Mouse (Mus musculus) heart, embryonic 13.5 days (tissue): ENCODE results near the gene 1500011B03Rik. TPM values are rescaled to one million over a fixed set of nuclear protein-coding genes. Genes with fewer than 3 reads are reported as not detected.
A peak's percentile ranks its signal among the peaks of the same experiment; 100 is the strongest.

Experiments used
- ATAC-seq: fragments of 200-750 bp; cut with Nextera tagmentation; 2 replicates; pipeline ENCODE4 v1.8.0; 2017; ENCODE audit warnings: moderate TSS enrichment; ENCODE audit not compliant: insufficient number of reproducible peaks, low FRiP score, low TSS enrichment; ENCODE audit errors: extremely low read depth
- H3K27ac ChIP-seq: fragments of 300-500 bp; sonication (generic); replicated peaks from 2 replicates; pipeline ENCODE4 v1.5.1; 2015; ENCODE audit warnings: moderate library complexity, mild to moderate bottlenecking, inconsistent platforms
- H3K27me3 ChIP-seq: fragments of 300-500 bp; sonication (generic); replicated peaks from 2 replicates; pipeline ENCODE4 v1.6.1; 2015; ENCODE audit warnings: mild to moderate bottlenecking, inconsistent platforms
- H3K36me3 ChIP-seq: fragments of 300-500 bp; sonication (generic); 2 replicates; pipeline ENCODE4 v1.6.1; 2015; ENCODE audit warnings: mild to moderate bottlenecking, inconsistent platforms
- H3K4me1 ChIP-seq: fragments of 300-500 bp; sonication (generic); 2 replicates; pipeline ENCODE4 v1.6.1; 2015; ENCODE audit warnings: inconsistent platforms
- H3K4me2 ChIP-seq: fragments of 300-500 bp; sonication (generic); 2 replicates; pipeline ENCODE4 v1.6.1; 2015; ENCODE audit warnings: inconsistent platforms, mild to moderate bottlenecking, moderate library complexity
- H3K4me3 ChIP-seq: fragments of 300-500 bp; sonication (generic); 2 replicates; pipeline ENCODE4 v1.5.1; 2015; ENCODE audit warnings: moderate library complexity, mild to moderate bottlenecking, inconsistent platforms
- H3K9ac ChIP-seq: fragments of 300-500 bp; sonication (generic); 2 replicates; pipeline ENCODE4 v1.6.1; 2015; ENCODE audit warnings: inconsistent platforms, mild to moderate bottlenecking, moderate library complexity
- H3K9me3 ChIP-seq: fragments of 300-500 bp; sonication (generic); 2 replicates; pipeline ENCODE4 v1.6.1; 2016; ENCODE audit warnings: inconsistent platforms
- WGBS: fragments of 180-500 bp; shearing (Covaris S2); methylation state at CpG from one replicate; pipeline ENCODE4 v1.1.7; 2015; ENCODE audit warnings: mixed read lengths; 5-methylcytosine and 5-hydroxymethylcytosine counted together
- microRNA-seq: library from miRNA; unstranded; fragments of <30 nt; microRNA quantifications from one replicate; pipeline ENCODE4, GENCODE M21; 2016
- polyA plus RNA-seq: library from polyadenylated mRNA; unstranded; fragments of >200 nt; fragmentation: Nextera tagmentation; extraction: Ambion mirVana; gene quantifications from 2 replicates; pipeline ENCODE4 v1.2.1, GENCODE M21; 2015

The 1500011B03Rik gene
- polyA plus RNA-seq, 1 experiment from 2014 or later: 53.8 TPM

GRCm38 (mm10) chr5:114767185-114767584, 56.1 kb downstream of the 1500011B03Rik start:
- 88% methylated on average over 7 of the region's 7 CpGs for WGBS
- H3K36me3 ChIP-seq: peaks cover 48% of the 10 kb centered on the region
- no peak for ATAC-seq

GRCm38 (mm10) chr5:114766686-114767085, 56.6 kb downstream of the 1500011B03Rik start:
- no peak overlapping the region for H3K4me2 ChIP-seq
- WGBS: 75% methylated on average over 8 of the region's 8 CpGs
- no peak overlapping the region for H3K4me3 ChIP-seq
- no peaks in the 10 kb centered on the region for H3K27me3 ChIP-seq
- H3K27ac ChIP-seq: no peak overlapping the region
- H3K36me3 ChIP-seq: peaks cover 53% of the 10 kb centered on the region
- no peaks in the 10 kb centered on the region for H3K9me3 ChIP-seq
- peaks cover 17% of the 10 kb centered on the region for H3K4me1 ChIP-seq
- ATAC-seq: no peak
- H3K9ac ChIP-seq: no peak overlapping the region

More at GRCm38 (mm10) chr5:114767185-114767584, 56.1 kb downstream of the 1500011B03Rik start:
- Histone ChIP-seq H3K4me1 (peaks cover 17% of the 10 kb centered on the region), H3K4me2 (no peak overlapping the region), H3K27me3 (no peaks in the 10 kb centered on the region), H3K4me3 (no peak overlapping the region), H3K27ac (no peak overlapping the region), H3K9ac (no peak overlapping the region), H3K9me3 (no peaks in the 10 kb centered on the region)

DNA sequence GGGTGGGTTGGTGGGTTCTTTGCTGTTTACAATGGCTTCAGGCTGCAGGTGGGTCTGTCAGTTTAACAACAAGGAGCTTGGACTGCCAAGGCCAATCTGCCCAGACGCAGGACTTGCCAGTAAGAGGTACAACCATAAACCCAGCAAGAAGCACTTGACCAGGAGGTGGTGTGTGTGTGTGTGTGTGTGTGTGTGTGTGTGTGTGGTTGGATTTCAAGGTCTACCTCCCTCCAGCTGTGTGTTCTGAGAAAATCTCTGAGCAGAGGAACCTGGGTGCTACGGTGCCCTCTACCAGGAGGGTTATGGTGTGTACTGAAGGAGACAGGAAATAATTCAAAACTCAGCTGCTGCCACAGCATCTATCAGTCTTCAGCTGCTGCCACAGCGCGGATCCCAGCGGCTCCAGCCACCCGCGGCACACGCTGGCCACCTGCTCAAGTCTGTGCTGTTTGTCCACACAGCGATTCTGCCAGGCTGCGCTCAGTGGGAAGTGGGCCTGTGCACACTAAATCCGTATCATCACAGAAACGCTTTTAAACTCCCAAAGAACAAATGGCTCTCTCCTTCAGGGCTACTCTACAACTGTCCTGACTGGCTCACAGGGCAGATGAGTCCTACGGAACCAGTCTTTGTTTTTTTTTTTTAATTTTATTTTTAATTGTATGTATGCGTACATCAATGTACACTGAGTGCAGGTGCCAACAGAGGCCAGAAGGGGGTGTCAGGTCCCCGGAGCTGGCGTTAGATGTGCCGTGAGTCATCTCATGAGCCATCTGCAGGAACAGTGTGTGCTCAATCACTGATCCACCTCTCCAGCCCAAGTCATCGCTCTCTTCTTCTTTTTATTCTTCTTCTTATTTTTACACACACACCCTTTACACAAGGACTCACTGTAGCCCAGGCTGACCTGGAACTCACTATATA, 58.2 kb downstream of the 1500011B03Rik start:
- H3K4me2 ChIP-seq: no peak overlapping the region
- H3K4me1 ChIP-seq: peaks cover 17% of the 10 kb centered on the region
- no peaks in the 10 kb centered on the region for H3K27me3 ChIP-seq
- no peak overlapping the region for H3K4me3 ChIP-seq
- peaks cover 69% of the 10 kb centered on the region for H3K36me3 ChIP-seq
- no peaks in the 10 kb centered on the region for H3K9me3 ChIP-seq
- WGBS: 92% methylated on average over 18 of the region's 18 CpGs
- no peak overlapping the region for H3K27ac ChIP-seq
- H3K9ac ChIP-seq: no peak overlapping the region
- ATAC-seq: no peak

DNA sequence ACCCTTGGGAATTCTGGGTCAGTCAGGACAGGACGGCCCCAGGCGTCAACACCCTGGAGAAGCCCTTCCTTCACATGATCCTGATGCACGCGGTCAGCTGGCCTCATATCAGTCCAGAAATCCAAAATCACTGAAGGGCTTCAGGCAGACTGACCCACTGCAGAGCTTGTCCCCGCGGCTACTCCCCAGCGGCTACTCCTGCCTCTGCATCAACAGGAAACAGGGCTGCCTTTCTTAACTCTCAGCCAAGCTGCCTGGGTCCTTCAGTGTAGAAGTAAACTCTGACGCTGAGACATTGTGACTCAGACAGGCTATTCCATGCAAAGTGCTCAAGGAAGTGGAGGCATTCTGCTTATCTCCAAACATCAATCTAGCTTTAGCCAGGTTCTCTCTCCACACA, 61.3 kb downstream of the 1500011B03Rik start:
- peaks cover 89% of the 10 kb centered on the region for H3K36me3 ChIP-seq
- no peak for ATAC-seq
- H3K4me2 ChIP-seq: no peak overlapping the region
- H3K9ac ChIP-seq: no peak overlapping the region
- no peaks in the 10 kb centered on the region for H3K27me3 ChIP-seq
- 38% methylated on average over 8 of the region's 8 CpGs for WGBS
- H3K27ac ChIP-seq: 0 out of 2 replicates have a peak overlapping the region, but pooled peaks have one; percentile 1
- H3K4me1 ChIP-seq: peaks cover 16% of the 10 kb centered on the region
- no peak overlapping the region for H3K4me3 ChIP-seq
- H3K9me3 ChIP-seq: no peaks in the 10 kb centered on the region

- ATAC-seq: no peak
- H3K36me3 ChIP-seq: peaks cover 90% of the 10 kb centered on the region
- 86% methylated on average over 5 of the region's 5 CpGs for WGBS
Measured at GRCm38 (mm10) chr5:114759536-114760090, 63.7 kb downstream of the 1500011B03Rik start.

More at GRCm38 (mm10) chr5:114759536-114760090, 63.7 kb downstream of the 1500011B03Rik start:
- Histone ChIP-seq H3K4me3 (no peak overlapping the region), H3K9ac (no peak overlapping the region), H3K9me3 (no peaks in the 10 kb centered on the region), H3K27ac (no peak overlapping the region), H3K4me2 (no peak overlapping the region), H3K27me3 (no peaks in the 10 kb centered on the region), H3K4me1 (peaks cover 12% of the 10 kb centered on the region)

Small RNA genes within 50 kb of the gene (microRNA-seq; reads per million reads assigned to microRNA genes)
- gene Mir6240: 12.2 reads per million, percentile 29 among the genes with 10 or more reads in this experiment

Other genes with a start within 250 kb of the 1500011B03Rik start
- 0.71 and 0.83 TPM in 2 replicates for gene Trpv4, start 165.0 kb downstream of the 1500011B03Rik start, polyA plus RNA-seq
- 50.5 and 50.8 TPM in 2 replicates for gene Gltp, start 132.5 kb downstream of the 1500011B03Rik start, polyA plus RNA-seq
- gene Tchp, start 115.7 kb downstream of the 1500011B03Rik start, polyA plus RNA-seq: 8.0 and 8.1 TPM in 2 replicates
- gene Ankrd13a, start 48.8 kb downstream of the 1500011B03Rik start, polyA plus RNA-seq: 28.5 and 29.3 TPM in 2 replicates
- gene Git2, start 48.0 kb downstream of the 1500011B03Rik start, polyA plus RNA-seq: 28.1 and 30.3 TPM in 2 replicates
- not detected in 2 replicates for gene 4930519G04Rik, start 30.2 kb upstream of the 1500011B03Rik start, polyA plus RNA-seq
- not detected in 2 replicates for gene Gm9936, start 35.2 kb upstream of the 1500011B03Rik start, polyA plus RNA-seq
- gene Oasl2, start 73.5 kb upstream of the 1500011B03Rik start, polyA plus RNA-seq: 4.5 and 6.2 TPM in 2 replicates
- 0.56 and 0.67 TPM in 2 replicates for gene Oasl1, start 99.8 kb upstream of the 1500011B03Rik start, polyA plus RNA-seq
- 37.4 and 40.6 TPM in 2 replicates for gene 2210016L21Rik, start 118.7 kb upstream of the 1500011B03Rik start, polyA plus RNA-seq
- 0.13 and 0.17 TPM in 2 replicates for gene Hnf1a, start 147.6 kb upstream of the 1500011B03Rik start, polyA plus RNA-seq
- gene Sppl3, start 187.7 kb upstream of the 1500011B03Rik start, polyA plus RNA-seq: 6.5 and 6.9 TPM in 2 replicates